Mouse (Mus musculus) neural tube, embryonic 12.5 days (tissue): Measurements from ENCODE around the gene Gpc5. TPM values are rescaled to one million over a fixed set of nuclear protein-coding genes. Genes with fewer than 3 reads are reported as not detected.

ENCODE experiments used
- ATAC-seq: fragments of 200-750 bp; cut with Nextera tagmentation; 2 replicates; pipeline ENCODE4 v1.8.0; 2017; ENCODE audit warnings: low read depth, mild to moderate bottlenecking, moderate TSS enrichment, moderate library complexity; ENCODE audit not compliant: low FRiP score
- H3K27ac ChIP-seq: fragments of 300-500 bp; sonication (generic); 2 replicates; pipeline ENCODE4 v1.5.1; 2016
- H3K27me3 ChIP-seq: fragments of 300-500 bp; sonication (generic); replicated peaks from 2 replicates; pipeline ENCODE4 v1.6.1; 2016; ENCODE audit warnings: mild to moderate bottlenecking
- H3K36me3 ChIP-seq: fragments of 300-500 bp; sonication (generic); 2 replicates; pipeline ENCODE4 v1.6.1; 2016; ENCODE audit warnings: mild to moderate bottlenecking
- H3K4me1 ChIP-seq: fragments of 300-500 bp; sonication (generic); 2 replicates; pipeline ENCODE4 v1.6.1; 2016
- H3K4me2 ChIP-seq: fragments of 300-500 bp; sonication (generic); replicated peaks from 2 replicates; pipeline ENCODE4 v1.6.1; 2016; ENCODE audit warnings: mild to moderate bottlenecking
- H3K4me3 ChIP-seq: fragments of 300-500 bp; sonication (generic); 2 replicates; pipeline ENCODE4 v1.5.1; 2016
- H3K9ac ChIP-seq: fragments of 300-500 bp; sonication (generic); 2 replicates; pipeline ENCODE4 v1.6.1; 2016; ENCODE audit warnings: mild to moderate bottlenecking
- H3K9me3 ChIP-seq: fragments of 300-500 bp; sonication (generic); 2 replicates; pipeline ENCODE4 v1.6.1; 2016; ENCODE audit warnings: mild to moderate bottlenecking
- WGBS: fragments of 180-500 bp; shearing (Covaris S2); methylation state at CpG from one replicate; pipeline ENCODE4 v1.1.7; 2016; 5-methylcytosine and 5-hydroxymethylcytosine counted together
- polyA plus RNA-seq: library from polyadenylated mRNA; unstranded; fragments of >200 nt; fragmentation: Nextera tagmentation; extraction: Ambion mirVana; gene quantifications from 2 replicates; pipeline ENCODE4 v1.2.1, GENCODE M21; 2016

The Gpc5 gene
- polyA plus RNA-seq, result 1.4 and 1.8 TPM in 2 replicates

GRCm38 (mm10) chr14:115092081-115092480 is at the start of gene Gpc5:
Gene Gpc5 (plus strand): TSS chr14:115092215.
- H3K4me3 ChIP-seq, result peak within 1 kb of the TSS; percentile 65
- under 1% methylated on average over 31 of the region's 31 CpGs for WGBS
- no peaks in the 10 kb centered on the region for H3K9me3 ChIP-seq
- no peak within 1 kb of the TSS for H3K27ac ChIP-seq
- ATAC-seq, result peak; percentile 100
- peaks cover 25% of the 10 kb centered on the region for H3K27me3 ChIP-seq
- H3K9ac ChIP-seq, result peak within 1 kb of the TSS; percentile 67
- H3K4me2 ChIP-seq, result peak within 1 kb of the TSS; percentile 90
- H3K36me3 ChIP-seq, result no peaks in the 10 kb centered on the region
- peaks cover 6% of the 10 kb centered on the region; the same call in 1 of the 2 replicates for H3K4me1 ChIP-seq

GRCm38 (mm10) chr14:115042660-115043059 is 49.4 kb upstream of the Gpc5 start:
- peak overlapping the region; percentile 91 for H3K4me3 ChIP-seq
- no peak for ATAC-seq
- H3K9ac ChIP-seq, result peak overlapping the region; percentile 99
- H3K9me3 ChIP-seq, result no peaks in the 10 kb centered on the region
- peaks cover 11% of the 10 kb centered on the region for H3K4me1 ChIP-seq
- WGBS, result 0% methylated on average over 4 of the region's 4 CpGs
- no peaks in the 10 kb centered on the region for H3K27me3 ChIP-seq
- peaks cover 40% of the 10 kb centered on the region for H3K36me3 ChIP-seq
- no peak overlapping the region for H3K27ac ChIP-seq
- H3K4me2 ChIP-seq, result peak overlapping the region; percentile 80

DNA sequence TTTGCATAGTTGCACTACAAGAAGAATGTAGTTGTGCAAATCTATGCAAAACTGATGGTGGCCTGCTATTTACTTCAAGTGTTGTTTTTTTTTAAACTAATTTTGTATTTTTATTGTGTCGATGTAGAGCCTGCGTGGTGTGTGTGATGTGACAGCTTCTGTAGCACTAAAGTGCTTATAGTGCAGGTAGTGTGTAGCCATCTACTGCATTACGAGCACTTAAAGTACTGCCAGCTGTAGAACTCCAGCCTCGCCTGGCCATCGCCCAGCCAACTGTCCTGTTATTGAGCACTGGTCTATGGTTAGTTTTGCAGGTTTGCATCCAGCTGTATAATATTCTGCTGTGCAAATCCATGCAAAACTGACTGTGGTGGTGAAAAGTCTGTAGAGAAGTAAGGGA is 48.0 kb upstream of the Gpc5 start:
- WGBS, result 89% methylated on average over 5 of the region's 5 CpGs
- peaks cover 41% of the 10 kb centered on the region for H3K36me3 ChIP-seq
- H3K27me3 ChIP-seq, result no peaks in the 10 kb centered on the region
- no peaks in the 10 kb centered on the region for H3K9me3 ChIP-seq
- H3K4me2 ChIP-seq, result peak overlapping the region; percentile 80
- no peak for ATAC-seq
- H3K4me3 ChIP-seq, result no peak overlapping the region; the same call in 1 of the 2 replicates
- H3K4me1 ChIP-seq, result peaks cover 11% of the 10 kb centered on the region
- no peak overlapping the region for H3K9ac ChIP-seq
- H3K27ac ChIP-seq, result no peak overlapping the region

GRCm38 (mm10) chr14:115045712-115046111 is 46.3 kb upstream of the Gpc5 start:
- no peak for ATAC-seq
- 90% methylated on average over 3 of the region's 3 CpGs for WGBS

DNA sequence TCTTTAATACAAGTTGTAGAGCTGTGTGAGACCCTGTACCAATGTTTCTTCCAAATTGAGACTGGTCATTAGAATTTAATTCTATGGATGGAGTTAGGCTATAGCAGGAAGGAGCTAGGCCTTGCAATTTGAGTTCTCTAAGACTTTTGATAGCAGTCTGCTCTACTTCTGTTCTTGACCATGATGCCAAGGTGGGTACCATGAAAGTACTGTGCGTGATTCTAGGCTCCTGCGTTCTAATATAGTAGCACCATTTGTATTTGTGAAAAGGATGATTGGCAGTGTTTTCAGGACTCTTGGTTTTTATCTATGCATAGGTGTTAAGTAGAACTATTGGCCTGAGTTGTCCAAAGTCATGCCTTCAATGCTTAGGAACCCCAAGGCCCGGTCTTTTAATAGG is 44.7 kb upstream of the Gpc5 start:
- H3K36me3 ChIP-seq, result peaks cover 41% of the 10 kb centered on the region
- H3K4me2 ChIP-seq, result no peak overlapping the region
- ATAC-seq, result no peak
- no peaks in the 10 kb centered on the region for H3K9me3 ChIP-seq
- peaks cover 11% of the 10 kb centered on the region for H3K4me1 ChIP-seq
- no peak overlapping the region for H3K4me3 ChIP-seq
- no peak overlapping the region for H3K27ac ChIP-seq
- WGBS, result 87% methylated on average over 3 of the region's 3 CpGs
- H3K9ac ChIP-seq, result no peak overlapping the region
- H3K27me3 ChIP-seq, result no peaks in the 10 kb centered on the region

More at GRCm38 (mm10) chr14:115045712-115046111, 46.3 kb upstream of the Gpc5 start:
- Histone ChIP-seq H3K4me3 (no peak overlapping the region), H3K4me1 (peaks cover 11% of the 10 kb centered on the region), H3K27me3 (no peaks in the 10 kb centered on the region), H3K36me3 (peaks cover 41% of the 10 kb centered on the region), H3K27ac (no peak overlapping the region), H3K4me2 (no peak overlapping the region), H3K9ac (no peak overlapping the region), H3K9me3 (no peaks in the 10 kb centered on the region)

GRCm38 (mm10) chr14:115047990-115048862 is 43.8 kb upstream of the Gpc5 start:
- Histone ChIP-seq H3K9me3 (no peaks in the 10 kb centered on the region), H3K4me3 (no peak overlapping the region), H3K4me1 (peaks cover 9% of the 10 kb centered on the region), H3K27me3 (no peaks in the 10 kb centered on the region), H3K4me2 (no peak overlapping the region), H3K9ac (no peak overlapping the region), H3K36me3 (peaks cover 41% of the 10 kb centered on the region), H3K27ac (no peak overlapping the region)
- ATAC-seq, result no peak
- WGBS, result 61% methylated on average over 5 of the region's 5 CpGs

DNA sequence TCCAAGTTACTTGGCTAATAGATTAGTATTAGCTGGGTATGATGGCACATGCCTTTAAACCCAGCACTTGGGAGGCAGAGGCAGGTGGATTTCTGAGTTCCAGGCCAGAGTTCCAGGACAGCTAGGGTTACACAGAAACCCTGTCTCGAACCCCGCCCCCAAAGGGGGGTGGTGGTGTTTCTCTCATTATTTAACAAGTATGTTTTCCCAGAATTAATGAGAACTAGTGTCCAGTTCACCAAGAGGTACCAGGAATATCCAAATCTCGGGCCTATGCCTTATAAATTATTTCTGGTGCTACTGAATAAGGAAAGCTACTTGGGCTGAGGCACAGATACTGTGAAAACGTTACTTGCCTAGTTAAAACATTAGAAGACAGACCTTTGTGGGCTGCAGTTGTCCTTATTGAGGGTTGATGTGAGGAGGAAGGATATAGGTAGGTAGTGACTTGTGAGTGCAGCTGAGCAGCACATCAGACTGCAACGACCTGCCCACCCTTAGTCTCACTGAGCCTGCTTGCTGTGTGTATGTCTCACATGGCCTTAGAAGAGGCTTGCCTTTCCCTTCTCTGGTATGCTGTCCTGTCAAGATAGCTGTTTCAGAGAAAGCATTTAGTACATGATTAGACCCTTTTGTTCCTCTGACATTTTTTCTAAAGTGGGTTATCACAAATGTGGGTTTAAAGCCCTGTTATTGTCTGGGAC is 43.0 kb upstream of the Gpc5 start:
- 0 out of 2 replicates have a peak, but pooled peaks have one; percentile 46 for ATAC-seq
- Histone ChIP-seq H3K36me3 (peaks cover 35% of the 10 kb centered on the region), H3K4me3 (no peak overlapping the region), H3K27me3 (no peaks in the 10 kb centered on the region), H3K4me2 (no peak overlapping the region), H3K9me3 (no peaks in the 10 kb centered on the region), H3K27ac (no peak overlapping the region), H3K4me1 (peaks cover 2% of the 10 kb centered on the region), H3K9ac (no peak overlapping the region)
- WGBS, result 36% methylated on average over 5 of the region's 5 CpGs

DNA sequence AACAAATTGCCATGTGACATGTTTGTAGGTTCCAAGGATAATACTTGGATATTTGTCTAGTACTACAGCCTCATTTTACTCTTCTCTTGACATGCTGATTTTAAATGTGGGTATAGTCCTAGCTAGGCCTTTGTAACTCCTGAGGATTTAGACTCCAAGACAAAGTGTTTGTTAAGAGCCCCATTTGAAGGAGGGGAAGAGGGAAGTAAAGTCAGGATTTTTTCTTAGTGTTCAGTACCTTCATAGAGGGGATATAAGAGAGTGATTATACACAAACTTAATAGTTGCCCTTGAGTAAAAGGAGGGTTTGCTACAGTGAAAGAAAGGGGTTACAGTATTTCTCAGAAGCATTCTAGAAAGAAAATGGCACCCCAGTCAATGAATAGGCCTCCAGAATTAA is 42.2 kb upstream of the Gpc5 start:
- H3K4me2 ChIP-seq, result no peak overlapping the region
- no peaks in the 10 kb centered on the region for H3K9me3 ChIP-seq
- H3K27ac ChIP-seq, result no peak overlapping the region
- no peak for ATAC-seq
- H3K4me1 ChIP-seq, result no peaks in the 10 kb centered on the region
- no peaks in the 10 kb centered on the region for H3K27me3 ChIP-seq
- H3K36me3 ChIP-seq, result peaks cover 28% of the 10 kb centered on the region
- H3K4me3 ChIP-seq, result no peak overlapping the region
- no peak overlapping the region for H3K9ac ChIP-seq

GRCm38 (mm10) chr14:115051106-115051760 is 40.8 kb upstream of the Gpc5 start:
- Histone ChIP-seq H3K9me3 (no peaks in the 10 kb centered on the region), H3K4me2 (no peak overlapping the region), H3K27me3 (no peaks in the 10 kb centered on the region), H3K4me1 (no peaks in the 10 kb centered on the region), H3K27ac (no peak overlapping the region), H3K36me3 (peaks cover 14% of the 10 kb centered on the region), H3K4me3 (no peak overlapping the region), H3K9ac (no peak overlapping the region)
- no peak for ATAC-seq
- 79% methylated on average over 5 of the region's 5 CpGs for WGBS

- no peak overlapping the region for H3K27ac ChIP-seq
- H3K27me3 ChIP-seq, result no peaks in the 10 kb centered on the region
- WGBS, result 87% methylated on average over 4 of the region's 4 CpGs
- no peak overlapping the region for H3K4me2 ChIP-seq
- no peak for ATAC-seq
- no peak overlapping the region for H3K9ac ChIP-seq
- H3K4me1 ChIP-seq, result no peaks in the 10 kb centered on the region
- H3K9me3 ChIP-seq, result no peaks in the 10 kb centered on the region
- H3K4me3 ChIP-seq, result no peak overlapping the region
- peaks cover 5% of the 10 kb centered on the region for H3K36me3 ChIP-seq
Measured at GRCm38 (mm10) chr14:115052371-115052770, 39.6 kb upstream of the Gpc5 start.

DNA sequence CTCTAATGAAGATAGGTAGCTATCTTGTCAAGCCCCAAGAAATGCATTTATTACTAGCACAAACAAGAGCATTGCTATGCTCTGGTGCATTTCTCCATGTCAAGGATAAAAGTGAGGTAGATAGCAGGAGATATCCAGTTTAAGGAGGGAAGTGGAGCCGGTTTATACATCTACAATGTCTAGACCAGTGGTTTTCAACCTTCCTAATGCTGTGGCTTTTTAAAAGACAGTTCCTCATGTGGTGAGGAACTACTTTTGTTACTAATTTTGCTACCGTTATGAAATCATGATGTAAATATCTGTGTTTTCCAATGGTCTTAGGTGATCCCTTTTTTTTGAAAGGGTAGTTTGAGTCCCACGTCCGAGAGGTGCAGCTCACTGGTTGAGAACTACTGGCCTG is 37.8 kb upstream of the Gpc5 start:
- Histone ChIP-seq H3K36me3 (no peaks in the 10 kb centered on the region), H3K4me1 (no peaks in the 10 kb centered on the region), H3K9ac (no peak overlapping the region), H3K9me3 (no peaks in the 10 kb centered on the region), H3K27me3 (no peaks in the 10 kb centered on the region), H3K4me3 (no peak overlapping the region), H3K4me2 (no peak overlapping the region), H3K27ac (no peak overlapping the region)
- no peak for ATAC-seq
- 94% methylated on average over 4 of the region's 4 CpGs for WGBS

DNA sequence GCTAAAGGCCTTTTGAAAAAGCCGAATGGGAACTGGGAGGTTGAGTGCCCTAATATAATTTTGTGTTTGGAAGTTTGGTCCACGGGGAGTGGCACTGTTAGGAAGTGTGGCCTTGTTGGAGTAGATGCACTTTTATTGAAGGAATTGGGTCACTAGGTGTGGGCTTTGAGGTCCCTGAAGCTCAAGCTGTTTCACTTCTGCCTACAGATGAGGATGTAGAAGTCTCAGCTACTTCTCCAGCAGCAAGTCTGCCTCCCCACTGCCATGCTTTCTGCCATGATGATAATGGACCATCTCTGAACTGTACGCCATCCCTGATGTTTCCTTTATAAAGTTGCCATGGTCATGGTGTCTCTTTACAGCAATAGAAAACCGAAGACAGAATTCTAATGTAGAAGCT is 34.5 kb upstream of the Gpc5 start:
- no peak for ATAC-seq
- Histone ChIP-seq H3K4me2 (no peak overlapping the region), H3K9me3 (no peaks in the 10 kb centered on the region), H3K4me3 (no peak overlapping the region), H3K27ac (no peak overlapping the region), H3K27me3 (no peaks in the 10 kb centered on the region), H3K9ac (no peak overlapping the region), H3K4me1 (no peaks in the 10 kb centered on the region), H3K36me3 (no peaks in the 10 kb centered on the region)
- 87% methylated on average over 4 of the region's 4 CpGs for WGBS
